Mouse (Mus musculus) hindbrain, embryonic 11.5 days (tissue): ENCODE data around the gene Rab4b. TPM values are rescaled to one million over a fixed set of nuclear protein-coding genes. Genes with fewer than 3 reads are reported as not detected.

ENCODE experiments used
- ATAC-seq: fragments of 200-750 bp; cut with Nextera tagmentation; 2 replicates; pipeline ENCODE4 v1.8.0; 2017; ENCODE audit warnings: mild to moderate bottlenecking, moderate TSS enrichment, moderate library complexity; ENCODE audit not compliant: low FRiP score
- DNase-seq: peaks from one replicate; pipeline ENCODE4 v3.0.0-alpha.2; 2015; ENCODE audit warnings: low spot score
- H3K27ac ChIP-seq: fragments of 300-500 bp; sonication (generic); 2 replicates; pipeline ENCODE4 v1.5.1; 2014; ENCODE audit warnings: mild to moderate bottlenecking, low read depth, low read length
- H3K27me3 ChIP-seq: fragments of 300-500 bp; sonication (generic); 2 replicates; pipeline ENCODE4 v1.6.1; 2014; ENCODE audit warnings: mild to moderate bottlenecking, low read length, moderate library complexity, mixed read lengths; ENCODE audit not compliant: control insufficient read depth, insufficient read depth
- H3K36me3 ChIP-seq: fragments of 300-500 bp; sonication (generic); 2 replicates; pipeline ENCODE4 v1.6.1; 2014; ENCODE audit warnings: mild to moderate bottlenecking, low read length, moderate library complexity, mixed read lengths; ENCODE audit not compliant: control insufficient read depth, insufficient read depth
- H3K4me1 ChIP-seq: fragments of 300-500 bp; sonication (generic); replicated peaks from 2 replicates; pipeline ENCODE4 v1.6.1; 2014; ENCODE audit warnings: low read length, mixed read lengths; ENCODE audit not compliant: control insufficient read depth, insufficient read depth
- H3K4me2 ChIP-seq: fragments of 300-500 bp; sonication (generic); replicated peaks from 2 replicates; pipeline ENCODE4 v1.6.1; 2014; ENCODE audit warnings: mild to moderate bottlenecking, low read depth, low read length
- H3K4me3 ChIP-seq: fragments of 300-500 bp; sonication (generic); 2 replicates; pipeline ENCODE4 v1.5.1; 2014; ENCODE audit warnings: low read depth, low read length
- H3K9ac ChIP-seq: fragments of 300-500 bp; sonication (generic); 2 replicates; pipeline ENCODE4 v1.6.1; 2014; ENCODE audit warnings: low read depth, low read length
- H3K9me3 ChIP-seq: fragments of 300-500 bp; sonication (generic); 2 replicates; pipeline ENCODE4 v1.6.1; 2016; ENCODE audit warnings: low read length; ENCODE audit not compliant: control insufficient read depth
- WGBS: fragments of 180-500 bp; shearing (Covaris S2); extraction: QIAGEN DNeasy Blood & Tissue Kit; methylation state at CpG from one replicate; pipeline ENCODE4 v1.1.7; 2014; 5-methylcytosine and 5-hydroxymethylcytosine counted together
- polyA plus RNA-seq: library from polyadenylated mRNA; unstranded; fragments of >200 nt; fragmentation: Nextera tagmentation; extraction: Ambion mirVana; gene quantifications from 2 replicates; pipeline ENCODE4 v1.2.1, GENCODE M21; 2014

Rab4b gene
- polyA plus RNA-seq, 1 experiment from 2014 or later = 75.4 TPM

DNA sequence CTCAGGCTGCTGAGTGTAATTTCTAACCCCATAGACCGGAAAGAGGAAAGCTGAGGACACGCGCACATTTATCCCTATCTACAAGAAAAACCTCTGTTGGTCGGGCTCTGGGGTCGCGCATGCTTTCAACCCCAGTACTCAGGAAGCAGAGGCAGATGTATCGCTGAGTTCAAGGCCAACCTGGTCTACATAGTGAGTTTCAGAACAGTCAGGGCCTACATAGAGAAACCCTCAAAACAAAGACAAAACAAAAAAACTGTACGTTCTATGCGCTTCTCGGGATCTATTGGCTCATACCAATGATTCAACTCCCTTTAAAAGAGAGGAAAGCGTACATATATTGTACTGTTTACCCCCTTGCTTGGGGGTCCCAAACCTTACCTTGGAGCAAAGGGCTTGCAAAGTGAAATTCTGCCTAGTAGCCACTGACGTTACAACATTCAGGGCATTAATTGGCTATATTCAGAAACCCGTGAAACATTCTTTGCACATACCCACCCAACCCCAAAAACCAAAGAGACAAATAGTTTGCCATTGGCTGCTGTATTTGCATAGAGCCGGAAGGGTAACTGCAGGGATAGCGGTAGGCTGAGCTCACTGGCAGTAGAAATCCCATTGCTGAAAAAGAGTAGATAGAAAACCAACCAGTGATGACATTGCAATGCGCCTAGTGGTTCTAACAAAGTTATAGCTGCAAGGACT lies 672 bp upstream of the Rab4b start:
- 0 out of 2 replicates have a peak, but pooled peaks cover 5% of the 10 kb centered on the region for H3K36me3 ChIP-seq
- no peak for ATAC-seq
- no peak for DNase-seq
- H3K4me3 ChIP-seq = peak overlapping the region; percentile 52
- 50% methylated on average over 16 of the region's 16 CpGs for WGBS
- no peaks in the 10 kb centered on the region for H3K27me3 ChIP-seq
- H3K9ac ChIP-seq = no peak overlapping the region
- H3K4me1 ChIP-seq = peaks cover 4% of the 10 kb centered on the region; the same call in 1 of the 2 replicates
- H3K27ac ChIP-seq = 0 out of 2 replicates have a peak overlapping the region, but pooled peaks have one; percentile 12
- H3K4me2 ChIP-seq = peak overlapping the region; percentile 38
- no peaks in the 10 kb centered on the region for H3K9me3 ChIP-seq

DNA sequence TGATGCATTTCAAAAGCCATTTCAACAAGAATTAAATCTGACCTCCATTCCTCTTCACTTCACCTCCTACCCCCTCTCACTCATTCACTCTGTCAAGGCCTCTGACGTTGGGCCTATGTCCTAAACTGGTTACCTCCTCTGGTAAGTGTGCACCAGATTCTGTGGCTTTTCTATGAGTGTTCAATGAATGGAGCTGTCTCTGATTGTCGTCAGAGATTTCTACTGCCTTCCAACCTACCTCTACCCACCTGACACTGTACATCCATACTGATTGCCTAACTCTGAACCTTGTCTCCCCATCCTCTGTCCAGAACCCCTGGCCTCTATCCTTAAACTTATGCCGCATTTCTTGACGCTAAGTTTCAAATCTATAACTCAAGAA lies 763 bp downstream of the Rab4b start:
- peak; percentile 28 for ATAC-seq
- no peaks in the 10 kb centered on the region for H3K27me3 ChIP-seq
- 23% methylated on average over 4 of the region's 4 CpGs for WGBS

DNA sequence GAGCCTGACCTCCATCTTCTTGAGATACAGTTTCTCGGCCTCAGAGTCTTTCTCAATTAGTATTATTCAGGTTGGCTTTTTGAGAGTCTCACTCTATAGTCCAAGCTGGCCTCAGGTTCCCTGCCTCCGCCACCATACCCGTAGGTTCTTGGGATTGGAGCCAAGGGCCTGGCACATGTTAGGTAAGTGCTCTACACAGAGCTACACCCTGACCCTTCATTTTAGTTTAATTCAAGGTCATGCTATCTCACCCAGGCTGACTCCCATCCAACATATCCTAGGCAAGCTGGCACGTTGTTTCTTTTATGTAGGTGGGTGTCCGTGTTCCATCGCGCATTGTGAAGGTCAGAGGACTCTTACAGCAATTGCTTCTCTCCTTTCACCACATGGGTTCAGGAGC lies 3.8 kb downstream of the Rab4b start:
- H3K4me3 ChIP-seq = no peak overlapping the region
- H3K9ac ChIP-seq = no peak overlapping the region
- H3K4me2 ChIP-seq = no peak overlapping the region
- no peaks in the 10 kb centered on the region for H3K9me3 ChIP-seq
- H3K27me3 ChIP-seq = no peaks in the 10 kb centered on the region
- ATAC-seq (no peak), DNase-seq (no peak)
- no peaks in the 10 kb centered on the region for H3K36me3 ChIP-seq
- no peak overlapping the region for H3K27ac ChIP-seq
- peaks cover 4% of the 10 kb centered on the region; the same call in 1 of the 2 replicates for H3K4me1 ChIP-seq
- 95% methylated on average over 7 of the region's 7 CpGs for WGBS

More for the DNA sequence above, 763 bp downstream of the Rab4b start:
- Histone ChIP-seq H3K9ac (peak overlapping the region; percentile 59), H3K9me3 (no peaks in the 10 kb centered on the region), H3K4me3 (peak overlapping the region; percentile 52), H3K36me3 (no peaks in the 10 kb centered on the region), H3K4me1 (peaks cover 4% of the 10 kb centered on the region; the same call in 1 of the 2 replicates), H3K27ac (peak overlapping the region; percentile 85), H3K4me2 (peak overlapping the region; percentile 50)
- DNase-seq = no peak

DNA sequence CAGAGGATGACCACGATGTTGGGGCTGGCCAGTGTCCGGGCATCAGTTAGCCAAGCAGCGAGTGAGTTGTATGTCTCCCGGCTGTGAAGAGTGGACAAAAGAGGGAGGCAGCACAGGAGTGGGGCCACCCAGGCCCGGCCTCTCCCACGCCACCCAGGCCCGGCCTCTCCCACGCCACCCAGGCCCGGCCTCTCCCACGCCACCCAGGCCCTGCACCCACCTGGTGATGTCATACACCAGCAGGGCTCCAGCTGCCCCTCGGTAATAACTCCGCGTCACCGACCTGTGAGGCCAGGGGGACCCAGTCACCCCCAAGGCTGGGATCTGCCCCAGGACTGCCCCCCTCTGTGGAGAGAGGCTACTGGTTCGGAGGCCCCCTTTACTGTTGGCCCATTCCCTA lies 4.2 kb downstream of the Rab4b start:
- peaks cover 4% of the 10 kb centered on the region; the same call in 1 of the 2 replicates for H3K4me1 ChIP-seq
- no peak overlapping the region for H3K4me2 ChIP-seq
- ATAC-seq (no peak), DNase-seq (no peak)
- H3K9me3 ChIP-seq = no peaks in the 10 kb centered on the region
- no peak overlapping the region for H3K9ac ChIP-seq
- H3K27ac ChIP-seq = no peak overlapping the region
- 98% methylated on average over 14 of the region's 15 CpGs for WGBS
- no peaks in the 10 kb centered on the region for H3K36me3 ChIP-seq
- no peak overlapping the region for H3K4me3 ChIP-seq
- H3K27me3 ChIP-seq = no peaks in the 10 kb centered on the region

DNA sequence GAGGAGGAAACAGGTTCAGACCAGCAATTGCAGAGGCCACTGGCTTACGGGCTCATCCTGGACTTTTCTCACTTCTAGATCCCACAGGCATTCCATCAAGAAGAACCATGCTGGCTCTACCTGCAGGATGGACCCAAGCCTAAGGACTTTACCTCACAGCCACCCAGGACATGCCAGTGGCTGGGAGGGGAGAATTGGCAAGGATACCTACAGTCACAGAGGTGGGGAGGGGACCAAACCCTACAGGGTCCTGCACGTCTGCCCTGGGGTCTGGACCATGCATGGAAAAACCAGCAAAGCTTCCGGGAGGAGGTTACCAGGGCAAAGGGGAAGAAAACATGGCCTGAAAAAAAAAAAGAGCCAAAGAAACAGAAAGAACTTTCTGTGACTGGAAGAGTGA lies 7.7 kb downstream of the Rab4b start:
- WGBS = 93% methylated on average over 3 of the region's 3 CpGs
- ATAC-seq = no peak

DNA sequence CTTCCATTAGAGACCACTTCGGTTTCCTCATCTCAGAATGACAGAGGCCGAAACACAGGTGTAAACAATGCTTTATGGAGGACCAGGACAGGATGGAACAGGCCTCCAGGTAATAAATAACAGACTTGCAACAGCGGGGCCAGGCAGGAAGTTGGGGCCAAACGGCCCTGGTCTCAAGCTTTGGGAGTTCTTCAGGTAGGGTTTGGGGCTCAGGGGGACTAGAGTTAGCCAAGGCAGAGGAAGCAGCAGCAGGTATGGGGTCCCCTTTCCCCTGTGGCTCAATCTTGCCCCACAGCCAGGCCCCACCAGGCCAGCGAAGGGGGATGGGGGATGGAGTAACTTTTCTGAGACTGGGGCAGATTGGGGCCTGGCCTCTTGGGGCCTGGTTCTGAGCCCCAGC lies 10.3 kb downstream of the Rab4b start:
- Histone ChIP-seq H3K27ac (no peak overlapping the region), H3K4me2 (no peak overlapping the region), H3K4me1 (peaks cover 15% of the 10 kb centered on the region), H3K9ac (no peak overlapping the region), H3K36me3 (peaks cover 5% of the 10 kb centered on the region; the same call in 1 of the 2 replicates), H3K9me3 (no peaks in the 10 kb centered on the region), H3K4me3 (no peak overlapping the region), H3K27me3 (no peaks in the 10 kb centered on the region)
- WGBS = 95% methylated on average over 5 of the region's 5 CpGs
- ATAC-seq = no peak
- DNase-seq = no peak

More for the DNA sequence above, 7.7 kb downstream of the Rab4b start:
- no peaks in the 10 kb centered on the region for H3K36me3 ChIP-seq
- H3K4me1 ChIP-seq = no peaks in the 10 kb centered on the region
- no peaks in the 10 kb centered on the region for H3K27me3 ChIP-seq
- H3K9me3 ChIP-seq = no peaks in the 10 kb centered on the region
- DNase-seq = no peak
- no peak overlapping the region for H3K27ac ChIP-seq
- no peak overlapping the region for H3K4me3 ChIP-seq
- H3K4me2 ChIP-seq = no peak overlapping the region
- H3K9ac ChIP-seq = no peak overlapping the region

DNA sequence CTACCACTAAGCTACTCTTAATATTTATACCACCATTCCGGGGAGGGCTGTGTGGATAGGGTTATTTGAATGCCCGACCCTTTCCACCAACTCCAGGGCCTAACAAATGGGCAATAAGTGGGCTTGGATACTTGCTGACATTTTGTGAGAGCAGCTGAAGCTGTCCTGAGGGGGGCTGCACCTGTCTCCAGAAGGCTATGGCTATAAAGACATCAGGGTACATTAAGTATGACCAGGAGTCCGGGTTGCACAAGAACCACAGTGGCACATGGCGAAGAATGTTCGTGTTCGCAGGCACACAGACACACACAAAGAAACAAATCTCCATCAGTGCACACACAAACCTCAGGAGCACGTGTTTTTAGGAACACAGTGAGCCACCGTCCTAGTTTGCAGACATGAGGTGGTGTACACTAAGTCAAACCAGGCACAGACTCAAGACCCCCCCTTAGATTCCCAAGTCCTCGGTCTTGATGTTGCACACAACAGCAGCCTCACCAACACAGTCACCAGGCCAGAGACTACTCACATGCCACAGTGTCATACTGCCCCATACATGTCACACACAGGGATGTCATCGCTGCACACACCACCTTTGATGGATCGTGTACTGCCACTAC lies 11.1 kb downstream of the Rab4b start:
- peak; percentile 0; the same call in 1 of the 2 replicates for ATAC-seq
- DNase-seq = no peak
- H3K4me1 ChIP-seq = peaks cover 18% of the 10 kb centered on the region
- H3K4me3 ChIP-seq = peak overlapping the region; percentile 65
- peaks cover 5% of the 10 kb centered on the region; the same call in 1 of the 2 replicates for H3K36me3 ChIP-seq
- no peaks in the 10 kb centered on the region for H3K9me3 ChIP-seq
- 78% methylated on average over 11 of the region's 11 CpGs for WGBS
- H3K4me2 ChIP-seq = peak overlapping the region; percentile 46
- H3K9ac ChIP-seq = peak overlapping the region; percentile 60
- H3K27me3 ChIP-seq = no peaks in the 10 kb centered on the region
- peak overlapping the region; percentile 98 for H3K27ac ChIP-seq

DNA sequence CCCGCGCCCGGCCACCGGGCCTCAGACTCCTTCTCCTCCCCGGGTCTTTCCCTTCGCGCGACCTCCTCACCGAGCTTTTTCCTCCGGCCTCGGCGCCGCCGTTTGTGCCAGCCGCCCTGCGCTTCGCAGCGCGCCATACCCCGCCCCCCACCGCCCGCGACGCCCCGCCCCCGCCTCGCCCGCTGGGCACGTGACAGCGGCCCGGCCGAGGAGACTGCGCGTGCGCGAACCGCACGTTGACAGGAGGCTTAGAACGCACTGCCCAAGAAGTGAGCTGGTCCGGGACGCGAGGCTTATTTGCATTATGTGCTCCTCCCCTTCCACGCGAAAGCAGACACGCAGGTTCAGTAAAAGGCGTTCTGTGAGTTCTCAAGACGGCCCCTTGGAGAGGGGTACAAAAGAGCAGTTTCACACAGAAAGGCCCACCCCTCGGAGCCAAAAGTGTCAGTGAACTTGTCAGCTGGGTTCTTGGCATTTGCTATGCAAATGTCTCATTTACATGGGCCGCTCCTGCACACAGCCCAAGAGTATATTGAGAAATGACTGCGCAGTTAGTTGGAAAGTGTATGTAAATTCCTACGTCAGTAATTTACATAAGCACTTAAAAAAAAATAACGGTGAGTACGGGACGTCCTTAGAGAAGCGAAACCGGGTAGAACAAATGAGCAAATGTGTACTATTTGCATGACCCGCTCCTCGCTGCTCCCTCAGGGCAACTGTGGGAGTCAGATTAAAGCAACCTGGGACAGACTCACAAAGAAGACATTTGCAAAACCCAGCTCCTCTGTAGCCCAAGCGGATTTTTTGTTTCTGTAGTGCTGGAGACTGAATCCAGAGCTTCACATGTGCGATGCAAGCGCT lies 11.9 kb downstream of the Rab4b start, which contains the start of gene Egln2:
Gene Egln2 (minus strand): TSS at position 189 of the 861 bp plus-strand sequence.
- H3K4me3 ChIP-seq = peak within 1 kb of the TSS; percentile 65
- ATAC-seq (peak; percentile 91), DNase-seq (peak; percentile 95)
- no peaks in the 10 kb centered on the region for H3K27me3 ChIP-seq
- no peaks in the 10 kb centered on the region for H3K9me3 ChIP-seq
- peaks cover 18% of the 10 kb centered on the region for H3K4me1 ChIP-seq
- peak within 1 kb of the TSS; percentile 60 for H3K9ac ChIP-seq
- 2% methylated on average over 55 of the region's 61 CpGs for WGBS
- H3K4me2 ChIP-seq = peak within 1 kb of the TSS; percentile 46
- peak within 1 kb of the TSS; percentile 98 for H3K27ac ChIP-seq
- H3K36me3 ChIP-seq = peaks cover 5% of the 10 kb centered on the region; the same call in 1 of the 2 replicates
